Mouse (Mus musculus): Measurements from ENCODE around the gene Auts2.

DNA sequence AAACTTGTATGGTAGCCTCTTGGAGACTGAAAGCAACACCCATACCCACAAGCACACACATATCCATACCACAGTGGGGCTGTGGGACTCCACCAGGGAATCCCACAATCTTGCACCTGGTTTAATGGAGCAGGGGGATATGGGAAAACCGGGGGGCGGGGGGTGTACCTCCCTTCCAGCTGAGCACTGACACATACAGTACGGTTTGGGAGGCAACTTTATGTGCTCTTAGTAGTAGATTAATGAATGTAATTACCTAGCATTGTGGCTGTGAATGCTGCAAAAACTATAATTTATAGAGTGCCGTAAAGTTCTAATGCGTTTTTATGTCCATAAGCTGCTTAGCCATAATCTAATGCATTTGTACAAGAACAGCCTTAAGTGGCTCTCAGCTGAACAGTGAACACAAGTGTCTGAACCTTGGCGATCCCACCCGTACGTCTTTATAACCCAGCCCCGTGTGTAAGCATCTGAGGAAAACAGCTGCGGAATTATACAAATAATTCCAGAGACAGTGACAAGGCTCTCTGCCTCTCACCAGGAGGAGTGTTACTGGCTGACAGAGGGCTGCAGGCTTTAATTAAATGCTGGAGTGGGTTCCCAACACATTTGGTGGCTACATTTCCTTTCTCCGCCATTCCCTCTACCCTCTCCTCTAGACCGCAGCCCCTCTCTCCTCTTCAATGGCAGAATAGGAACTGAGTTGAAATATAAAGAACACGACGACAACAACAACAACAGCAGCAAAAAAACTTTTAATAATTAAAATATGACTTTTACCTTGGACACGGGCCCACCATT lies 268.8 kb downstream of the Auts2 start:
- TF ChIP-seq POLR2A (IDR thresholded peaks at IDR 0.05; ENCODE audit: borderline replicate concordance, extremely low read depth, low read depth, low read length) (no peak), CTCF (IDR thresholded peaks at IDR 0.05; ENCODE audit: insufficient read depth, low read length) (no peak)

All from lung, adult 2 months (tissue).